Mouse (Mus musculus): ENCODE results near the gene Jak1. TPM values are rescaled to one million over a fixed set of nuclear protein-coding genes. Genes with fewer than 3 reads are reported as not detected.

Jak1 gene
- polyA plus RNA-seq (2016; fragmentation: Nextera tagmentation; extraction: Ambion mirVana) = 44.9 and 46.0 TPM in 2 replicates

DNA sequence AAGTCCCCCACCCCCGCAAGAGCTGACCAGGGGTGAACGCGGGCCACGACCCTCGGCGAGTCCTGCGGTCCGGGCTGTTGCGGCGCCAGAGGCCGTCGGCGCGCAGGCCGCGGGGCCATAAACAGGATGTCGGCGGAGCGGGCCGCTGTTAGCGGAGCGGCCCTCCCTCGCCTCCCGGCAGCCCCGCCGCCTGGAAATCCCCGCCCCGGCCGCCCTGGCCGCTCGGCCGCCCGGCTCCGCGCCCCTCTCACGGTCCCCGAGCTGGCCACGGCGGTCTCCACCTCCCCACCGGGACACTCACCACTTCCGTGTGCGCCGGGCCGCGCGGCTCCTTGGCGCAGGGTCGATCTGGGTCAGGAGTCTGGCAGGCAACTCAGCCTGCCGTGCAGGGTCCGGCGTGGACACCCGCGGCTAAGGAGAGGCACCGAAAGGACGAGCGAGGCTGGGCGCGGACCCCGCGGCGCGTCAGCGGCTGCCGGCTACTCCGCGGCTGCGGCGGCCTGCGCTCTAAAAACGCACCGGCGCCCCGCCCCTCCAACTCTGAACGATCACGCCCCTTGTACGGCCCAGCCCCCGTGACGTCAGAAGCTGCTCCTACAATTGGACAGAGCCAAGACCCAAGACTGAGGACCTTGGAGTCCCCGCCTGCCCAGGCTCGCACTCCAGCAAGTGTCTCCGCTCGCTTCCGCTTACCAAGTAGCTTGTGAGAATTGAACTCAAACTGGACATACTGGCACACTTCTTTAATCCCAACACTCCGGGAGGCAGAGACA, at the start of gene Jak1:
Gene Jak1 (minus strand): TSS at position 542 of the 773 bp plus-strand sequence.
- under 1% methylated on average over 76 of the region's 84 CpGs for WGBS
- peak within 1 kb of the TSS; percentile 79 for H3K4me2 ChIP-seq
- peak within 1 kb of the TSS; percentile 73 for H3K27ac ChIP-seq
- H3K36me3 ChIP-seq (replicated peaks) = no peaks in the 10 kb centered on the region
- H3K4me3 ChIP-seq (replicated peaks) = peak within 1 kb of the TSS; percentile 94
- peak; percentile 99 for ATAC-seq (ENCODE audit: low FRiP score)
- no peaks in the 10 kb centered on the region for H3K9me3 ChIP-seq
- peaks cover 5% of the 10 kb centered on the region for H3K4me1 ChIP-seq
- H3K27me3 ChIP-seq = no peaks in the 10 kb centered on the region
- peak within 1 kb of the TSS; percentile 87 for H3K9ac ChIP-seq

GRCm38 (mm10) chr4:101312055-101312454, 47.0 kb upstream of the Jak1 start:
- 82% methylated on average over 6 of the region's 6 CpGs for WGBS
- H3K4me1 ChIP-seq = no peaks in the 10 kb centered on the region
- ATAC-seq (ENCODE audit: low FRiP score) = no peak
- no peak overlapping the region for H3K27ac ChIP-seq
- no peaks in the 10 kb centered on the region for H3K9me3 ChIP-seq
- no peak overlapping the region for H3K9ac ChIP-seq
- H3K27me3 ChIP-seq = peaks cover 9% of the 10 kb centered on the region
- H3K4me3 ChIP-seq (replicated peaks) = no peak overlapping the region
- H3K4me2 ChIP-seq = no peak overlapping the region
- H3K36me3 ChIP-seq (replicated peaks) = no peaks in the 10 kb centered on the region

- H3K9me3 ChIP-seq = no peaks in the 10 kb centered on the region
- no peak for ATAC-seq (ENCODE audit: low FRiP score)
- H3K4me2 ChIP-seq = no peak overlapping the region
- no peaks in the 10 kb centered on the region; the same call in 1 of the 2 replicates for H3K27me3 ChIP-seq
- no peak overlapping the region for H3K9ac ChIP-seq
- no peak overlapping the region for H3K4me3 ChIP-seq (replicated peaks)
- H3K4me1 ChIP-seq = no peaks in the 10 kb centered on the region
- H3K36me3 ChIP-seq (replicated peaks) = no peaks in the 10 kb centered on the region
- no peak overlapping the region for H3K27ac ChIP-seq
- WGBS = 88% methylated on average over 4 of the region's 4 CpGs
Observed at GRCm38 (mm10) chr4:101308166-101308565, 43.1 kb upstream of the Jak1 start.

- WGBS = 82% methylated on average over 4 of the region's 4 CpGs
- Histone ChIP-seq H3K4me3 (replicated peaks) (no peak overlapping the region), H3K4me1 (no peaks in the 10 kb centered on the region), H3K9me3 (no peaks in the 10 kb centered on the region), H3K9ac (no peak overlapping the region), H3K27me3 (no peaks in the 10 kb centered on the region), H3K36me3 (replicated peaks) (no peaks in the 10 kb centered on the region), H3K4me2 (no peak overlapping the region), H3K27ac (no peak overlapping the region)
- ATAC-seq (ENCODE audit: low FRiP score) = no peak
Observed at GRCm38 (mm10) chr4:101307286-101307685, 42.2 kb upstream of the Jak1 start.

- no peak for ATAC-seq (ENCODE audit: low FRiP score)
- Histone ChIP-seq H3K27ac (no peak overlapping the region), H3K4me2 (no peak overlapping the region), H3K36me3 (replicated peaks) (no peaks in the 10 kb centered on the region), H3K4me3 (replicated peaks) (no peak overlapping the region), H3K27me3 (no peaks in the 10 kb centered on the region), H3K9me3 (no peaks in the 10 kb centered on the region), H3K9ac (no peak overlapping the region), H3K4me1 (no peaks in the 10 kb centered on the region)
- WGBS = 49% methylated on average over 8 of the region's 8 CpGs
Observed at GRCm38 (mm10) chr4:101306132-101306915, 41.2 kb upstream of the Jak1 start.

DNA sequence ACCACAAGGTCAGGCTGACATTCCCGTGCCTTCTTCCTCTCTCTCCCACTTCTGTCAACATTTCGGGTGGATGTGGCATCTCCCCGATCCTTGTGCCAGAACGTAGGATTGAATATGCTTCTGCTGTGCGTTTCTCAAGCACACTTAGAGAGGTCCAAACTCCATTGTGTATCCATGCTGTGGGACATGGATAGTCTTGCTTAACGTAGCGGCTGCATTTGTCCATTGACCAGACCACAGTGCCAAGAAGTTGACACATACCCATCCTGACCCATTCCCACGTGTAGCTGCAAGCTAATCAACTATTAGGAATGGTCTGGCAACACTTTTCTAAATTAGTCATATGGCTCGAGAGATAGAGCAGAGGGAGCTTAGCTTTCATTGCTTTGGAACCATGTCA, 40.0 kb upstream of the Jak1 start:
- no peak overlapping the region for H3K9ac ChIP-seq
- no peak overlapping the region for H3K27ac ChIP-seq
- H3K4me1 ChIP-seq = no peaks in the 10 kb centered on the region
- H3K4me2 ChIP-seq = no peak overlapping the region
- ATAC-seq (ENCODE audit: low FRiP score) = no peak
- H3K4me3 ChIP-seq (replicated peaks) = no peak overlapping the region
- 84% methylated on average over 9 of the region's 9 CpGs for WGBS
- H3K27me3 ChIP-seq = no peaks in the 10 kb centered on the region
- H3K36me3 ChIP-seq (replicated peaks) = no peaks in the 10 kb centered on the region
- no peaks in the 10 kb centered on the region for H3K9me3 ChIP-seq

- no peak for ATAC-seq (ENCODE audit: low FRiP score)
- Histone ChIP-seq H3K27ac (no peak overlapping the region), H3K36me3 (replicated peaks) (no peaks in the 10 kb centered on the region), H3K27me3 (no peaks in the 10 kb centered on the region), H3K9me3 (no peaks in the 10 kb centered on the region), H3K4me1 (no peaks in the 10 kb centered on the region), H3K9ac (no peak overlapping the region), H3K4me2 (no peak overlapping the region), H3K4me3 (replicated peaks) (no peak overlapping the region)
- WGBS = 91% methylated on average over 4 of the region's 4 CpGs
Observed at GRCm38 (mm10) chr4:101304114-101304513, 39.0 kb upstream of the Jak1 start.

- H3K4me3 ChIP-seq (replicated peaks) = no peak overlapping the region
- H3K36me3 ChIP-seq (replicated peaks) = no peaks in the 10 kb centered on the region
- H3K9ac ChIP-seq = no peak overlapping the region
- ATAC-seq (ENCODE audit: low FRiP score) = no peak
- H3K27ac ChIP-seq = no peak overlapping the region
- 0 out of 2 replicates have a peak, but pooled peaks cover 7% of the 10 kb centered on the region for H3K27me3 ChIP-seq
- H3K4me1 ChIP-seq = no peaks in the 10 kb centered on the region
- no peak overlapping the region for H3K4me2 ChIP-seq
- no peaks in the 10 kb centered on the region for H3K9me3 ChIP-seq
- 57% methylated on average over 4 of the region's 4 CpGs for WGBS
Observed at GRCm38 (mm10) chr4:101300392-101300910, 35.4 kb upstream of the Jak1 start.

- 81% methylated on average over 12 of the region's 12 CpGs for WGBS
- Histone ChIP-seq H3K4me3 (replicated peaks) (no peak overlapping the region), H3K9ac (no peak overlapping the region), H3K4me1 (peaks cover under 1% of the 10 kb centered on the region; the same call in 1 of the 2 replicates), H3K27me3 (peaks cover 19% of the 10 kb centered on the region), H3K27ac (no peak overlapping the region), H3K9me3 (no peaks in the 10 kb centered on the region), H3K36me3 (replicated peaks) (no peaks in the 10 kb centered on the region), H3K4me2 (no peak overlapping the region)
- ATAC-seq (ENCODE audit: low FRiP score) = no peak
Observed at GRCm38 (mm10) chr4:101298311-101298990, 33.4 kb upstream of the Jak1 start.

DNA sequence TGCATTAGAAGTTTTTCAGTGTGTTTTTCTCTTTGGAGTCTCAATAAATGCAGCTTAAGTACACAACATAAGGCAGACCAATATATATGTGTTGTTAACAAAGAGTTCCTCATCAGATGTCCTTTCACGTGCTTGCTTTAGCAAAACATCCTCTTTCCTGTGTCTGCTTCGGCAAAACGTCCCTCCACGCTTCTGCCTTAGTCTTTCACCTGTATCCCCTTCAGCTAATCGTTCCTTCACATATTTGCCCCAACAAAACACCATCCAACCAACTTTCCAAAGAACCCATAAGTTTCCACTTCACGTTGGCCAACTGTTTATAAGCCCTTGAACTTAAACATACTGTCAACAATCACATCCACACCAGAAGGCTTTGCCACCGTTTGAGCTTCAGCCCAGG, 31.8 kb upstream of the Jak1 start:
- ATAC-seq (ENCODE audit: low FRiP score) = no peak
- peaks cover 17% of the 10 kb centered on the region for H3K4me1 ChIP-seq
- no peak overlapping the region for H3K4me2 ChIP-seq
- no peaks in the 10 kb centered on the region for H3K36me3 ChIP-seq (replicated peaks)
- H3K9me3 ChIP-seq = no peaks in the 10 kb centered on the region
- peaks cover 35% of the 10 kb centered on the region for H3K27me3 ChIP-seq
- no peak overlapping the region for H3K4me3 ChIP-seq (replicated peaks)
- H3K27ac ChIP-seq = no peak overlapping the region
- 76% methylated on average over 7 of the region's 7 CpGs for WGBS
- H3K9ac ChIP-seq = no peak overlapping the region

GRCm38 (mm10) chr4:101295788-101296187, 30.7 kb upstream of the Jak1 start:
- no peaks in the 10 kb centered on the region for H3K36me3 ChIP-seq (replicated peaks)
- no peak overlapping the region for H3K9ac ChIP-seq
- no peak overlapping the region for H3K4me3 ChIP-seq (replicated peaks)
- H3K4me1 ChIP-seq = peaks cover 18% of the 10 kb centered on the region
- no peak for ATAC-seq (ENCODE audit: low FRiP score)
- H3K9me3 ChIP-seq = no peaks in the 10 kb centered on the region
- 78% methylated on average over 3 of the region's 3 CpGs for WGBS
- H3K27ac ChIP-seq = no peak overlapping the region
- H3K27me3 ChIP-seq = peaks cover 42% of the 10 kb centered on the region
- no peak overlapping the region for H3K4me2 ChIP-seq

GRCm38 (mm10) chr4:101293661-101294060, 28.6 kb upstream of the Jak1 start:
- H3K9ac ChIP-seq = no peak overlapping the region
- peak overlapping the region; percentile 46; the same call in 1 of the 2 replicates for H3K4me3 ChIP-seq (replicated peaks)
- H3K36me3 ChIP-seq (replicated peaks) = no peaks in the 10 kb centered on the region
- H3K27me3 ChIP-seq = peaks cover 59% of the 10 kb centered on the region
- ATAC-seq (ENCODE audit: low FRiP score) = no peak
- no peaks in the 10 kb centered on the region for H3K9me3 ChIP-seq
- no peak overlapping the region for H3K27ac ChIP-seq
- H3K4me2 ChIP-seq = peak overlapping the region; percentile 71
- WGBS = 43% methylated on average over 9 of the region's 9 CpGs
- H3K4me1 ChIP-seq = peaks cover 18% of the 10 kb centered on the region

Measured in forebrain, embryonic 12.5 days (tissue).